Mouse (Mus musculus) forebrain, embryonic 16.5 days (tissue): ENCODE measurements at regions not wholly inside any gene's neighbourhood (a gene's known extent, or its start where the extent isn't known, plus 50 kb on each side); places are given as distances from the start of the nearest gene placed in this dataset. TPM values are rescaled to one million over a fixed set of nuclear protein-coding genes. Genes with fewer than 3 reads are reported as not detected.

ENCODE experiments used
- microRNA-seq: library from miRNA; unstranded; fragments of <30 nt; microRNA quantifications from one replicate; pipeline ENCODE4, GENCODE M21; 2017

Small RNAs in the stretch of these regions (microRNA-seq; reads per million reads assigned to microRNA genes)
- not detected for gene Gm24933
